Mouse (Mus musculus) yolk sac, embryonic 10.5 days (tissue): Measurements from ENCODE around the gene Plau.

Experiments used
- DNase-seq: peaks from one replicate; pipeline ENCODE4 v3.0.0-alpha.2; 2017; ENCODE audit warnings: low spot score

The Plau gene

DNA sequence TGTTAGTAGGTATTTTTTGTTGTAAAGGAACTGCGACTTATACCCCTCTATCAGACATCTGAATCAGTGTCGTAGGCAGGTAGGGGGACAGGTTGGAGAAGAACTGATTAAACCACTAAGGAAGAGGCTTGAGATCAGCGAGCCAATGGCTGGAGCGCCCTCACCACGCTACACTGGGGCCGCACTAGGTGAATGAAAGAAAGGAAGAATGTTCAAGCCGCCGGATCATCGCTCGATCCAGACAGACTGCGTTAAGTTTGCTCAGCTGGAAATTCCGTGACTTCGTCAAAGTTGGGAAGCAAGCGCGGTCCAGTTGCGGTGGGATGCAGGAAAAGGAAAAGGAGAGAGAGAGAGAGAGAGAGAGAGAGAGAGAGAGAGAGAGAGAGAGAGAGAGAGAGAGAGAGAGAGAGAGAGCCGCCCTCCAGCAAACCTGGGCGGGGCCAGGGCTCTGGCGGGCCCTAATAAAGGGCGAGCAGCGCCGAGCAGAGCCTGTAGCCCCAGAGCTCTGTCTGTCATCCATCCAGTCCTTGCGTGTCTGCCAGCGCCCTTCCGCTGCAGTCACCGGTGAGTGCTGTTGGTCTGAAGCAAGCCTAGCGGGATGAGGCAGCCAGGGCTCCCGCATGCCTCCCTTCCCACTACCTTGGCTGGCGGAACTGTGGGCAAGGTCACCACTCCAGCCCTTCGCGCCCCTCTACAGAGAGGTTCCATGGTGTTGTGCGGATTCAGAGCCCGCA is at the start of gene Plau:
Gene Plau, plus strand, starts transcription at position 490 of the 734 bp plus-strand sequence.
- peak; percentile 68 for DNase-seq

DNA sequence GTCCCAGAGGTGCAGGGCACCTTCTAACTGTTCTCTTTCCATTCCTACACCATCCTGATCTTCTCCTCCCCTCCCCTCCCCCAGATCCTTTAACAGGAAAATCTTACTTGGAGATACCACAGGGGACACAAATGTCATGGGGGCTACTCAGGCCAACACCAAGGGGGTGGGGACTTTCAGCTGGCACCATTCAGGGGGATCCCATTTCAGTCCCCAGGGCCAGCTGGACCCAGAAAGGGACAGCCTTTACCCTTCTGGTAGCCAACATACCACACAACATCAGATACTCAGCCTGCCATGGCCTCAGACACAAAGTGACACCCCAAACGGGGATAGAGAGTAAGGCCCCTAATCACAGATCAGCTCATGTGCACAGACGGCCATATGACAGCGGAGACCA is 48.3 kb upstream of the Plau start:
- DNase-seq: no peak

DNA sequence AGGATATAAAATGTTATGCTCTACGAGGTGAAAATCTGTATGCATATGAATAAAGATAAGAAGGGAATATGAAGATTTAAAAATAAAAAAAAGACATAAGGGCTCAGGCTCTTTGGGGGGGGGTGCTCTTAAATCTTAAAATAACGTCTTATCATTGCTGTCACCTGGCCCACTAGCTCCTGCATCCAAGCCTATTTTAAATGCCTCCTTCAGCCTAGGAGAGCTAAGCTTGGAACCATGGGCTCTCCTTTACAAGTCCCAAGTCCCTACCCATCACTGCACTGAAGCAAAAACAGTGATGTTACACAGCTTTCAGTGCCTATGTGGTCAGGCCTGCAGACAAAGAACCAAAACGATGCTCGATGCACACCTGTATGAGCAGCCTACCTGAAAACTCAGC is 46.9 kb upstream of the Plau start:
- DNase-seq: no peak

DNA sequence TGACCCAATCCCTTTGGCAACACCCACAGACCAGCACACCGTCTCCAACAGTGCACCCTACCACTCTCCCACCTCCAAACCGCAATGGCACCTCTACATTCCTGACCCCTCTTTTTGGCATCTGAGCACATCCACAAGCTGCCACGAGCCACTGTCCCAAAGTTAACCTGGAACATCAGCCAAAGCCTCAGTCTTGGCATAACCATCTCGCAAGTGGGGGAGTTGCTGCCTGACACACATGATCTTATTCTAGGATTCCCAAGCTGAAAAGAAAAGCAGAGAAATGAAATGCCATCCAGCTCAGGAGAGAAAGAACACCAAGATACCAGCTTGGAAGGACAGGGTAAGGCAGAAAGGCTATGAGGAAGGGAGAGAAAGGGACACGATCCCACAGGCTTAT is 46.0 kb upstream of the Plau start:
- no peak for DNase-seq

DNA sequence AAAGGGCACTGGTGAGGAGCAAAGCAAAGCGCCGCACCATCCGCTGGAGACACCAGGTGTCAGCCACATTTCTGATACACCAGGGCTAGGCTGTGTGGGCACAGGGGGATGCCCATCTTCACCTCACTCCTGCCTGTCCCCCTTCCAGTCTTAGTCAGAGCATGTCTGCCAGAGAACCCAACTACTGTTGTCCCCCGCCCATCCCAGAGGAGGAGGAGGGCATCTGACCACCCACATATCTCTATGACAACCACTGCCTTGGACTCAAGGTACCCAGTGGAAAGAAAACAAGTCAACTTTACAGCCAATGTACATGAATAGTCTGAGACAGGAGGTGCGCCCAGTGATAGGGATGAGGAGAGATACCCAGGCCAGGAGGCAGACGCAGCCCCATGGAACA is 45.5 kb upstream of the Plau start:
- no peak for DNase-seq

DNA sequence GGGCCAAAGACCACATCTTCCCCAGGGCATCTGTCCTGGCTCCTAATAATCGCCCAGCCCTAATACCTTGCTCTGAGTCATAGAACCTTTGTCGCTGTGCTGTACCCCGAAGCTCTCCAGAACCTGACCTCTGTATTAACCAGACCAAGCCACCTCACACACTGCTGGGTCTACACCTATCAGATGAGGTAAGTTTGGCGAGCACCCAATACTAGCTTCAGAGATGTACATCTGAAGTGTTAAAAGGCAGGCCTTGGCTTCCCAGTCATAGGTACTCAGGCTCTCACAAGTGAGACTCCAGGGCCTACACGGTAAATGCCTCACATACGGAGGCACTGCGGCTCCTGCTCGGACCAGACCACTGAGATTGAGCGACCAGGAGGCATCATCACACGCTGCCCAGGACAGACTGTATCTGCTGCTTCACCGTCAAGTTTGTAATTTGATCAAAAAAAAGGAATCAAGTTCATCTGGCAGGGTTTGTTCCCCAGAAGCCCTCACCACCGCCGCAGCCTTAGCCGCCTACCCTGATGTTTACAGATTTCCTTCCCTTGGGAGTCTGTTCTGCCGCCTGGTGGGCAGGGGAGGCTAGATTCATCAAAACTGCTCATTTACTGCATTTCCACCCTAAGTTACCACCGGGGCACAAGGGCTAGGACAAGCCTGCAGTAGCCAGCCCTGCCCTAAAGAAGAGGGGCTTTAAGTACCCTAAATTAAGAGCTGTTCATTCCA is 44.8 kb upstream of the Plau start:
- DNase-seq: no peak

DNA sequence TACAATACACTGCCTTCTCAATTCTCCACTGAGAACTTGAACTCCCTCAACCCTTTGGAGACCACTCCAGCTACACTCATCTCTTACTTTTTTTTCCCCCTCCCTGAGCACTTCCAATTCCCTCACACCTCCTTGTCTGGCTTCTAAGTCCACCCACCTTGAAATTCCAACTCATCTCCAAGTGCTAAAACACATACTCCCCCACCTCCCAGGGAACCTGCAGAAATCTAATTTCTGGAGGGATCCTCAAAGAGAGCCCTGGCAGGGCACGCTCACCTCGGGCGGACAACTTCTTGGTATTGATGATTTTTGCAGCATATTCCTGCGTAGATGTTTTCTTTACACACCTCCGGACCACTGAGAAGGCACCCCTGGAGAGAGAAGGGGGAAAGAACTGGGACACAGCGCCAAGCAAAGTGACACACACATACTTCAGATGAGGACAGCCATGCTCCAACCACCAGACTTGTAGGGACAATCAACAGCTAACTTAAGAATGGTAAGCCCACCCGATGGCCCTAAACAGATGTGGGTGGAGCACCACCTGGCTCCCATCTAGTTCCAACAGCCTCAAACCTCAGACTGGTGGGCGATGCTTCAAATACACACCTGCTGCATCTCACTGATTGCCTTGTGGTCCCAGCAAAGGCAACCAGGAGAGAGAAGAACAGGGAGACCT is 44.1 kb upstream of the Plau start:
- DNase-seq: no peak

DNA sequence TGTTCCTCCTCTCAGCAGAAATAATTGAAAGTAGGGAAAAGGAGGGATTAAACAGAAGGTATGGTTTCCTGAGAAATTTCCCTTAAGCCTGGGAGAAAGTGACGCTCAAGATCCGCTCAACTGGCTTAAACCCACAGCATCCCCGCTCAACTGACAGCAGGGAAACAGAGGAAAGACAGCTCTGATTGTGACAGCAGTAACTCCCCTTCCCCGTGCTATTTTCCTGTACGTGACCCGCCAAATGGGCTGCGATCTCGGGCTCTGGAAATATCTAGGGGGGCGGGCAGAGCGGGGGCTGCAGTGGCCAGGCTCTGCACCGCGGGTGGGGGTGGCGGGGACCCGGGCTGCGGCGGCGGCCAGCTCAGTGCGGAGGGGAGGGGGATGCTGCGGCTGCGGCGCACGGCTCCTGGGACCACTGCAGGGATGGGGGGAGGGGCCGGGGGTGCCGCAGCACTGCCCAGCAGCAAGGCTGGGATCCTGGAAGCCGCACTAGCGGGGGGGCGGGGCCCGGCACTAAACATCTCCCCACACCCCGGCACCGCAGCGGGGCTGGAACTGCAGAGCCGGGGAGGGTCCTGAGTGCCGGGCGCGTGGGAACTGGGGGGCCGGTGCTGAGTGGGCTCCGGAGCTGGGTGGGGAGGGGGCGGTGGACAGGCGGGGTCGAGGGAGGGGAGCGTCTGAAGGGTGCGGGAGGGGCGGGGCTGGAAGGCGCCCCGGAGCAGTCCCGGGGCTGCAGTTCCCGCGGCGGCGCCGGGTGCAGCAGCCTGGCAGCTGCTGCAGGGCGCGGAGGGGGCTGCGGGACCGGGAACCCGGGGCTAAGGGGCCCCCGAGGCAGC is 43.3 kb upstream of the Plau start:
- DNase-seq: peak; percentile 59

DNA sequence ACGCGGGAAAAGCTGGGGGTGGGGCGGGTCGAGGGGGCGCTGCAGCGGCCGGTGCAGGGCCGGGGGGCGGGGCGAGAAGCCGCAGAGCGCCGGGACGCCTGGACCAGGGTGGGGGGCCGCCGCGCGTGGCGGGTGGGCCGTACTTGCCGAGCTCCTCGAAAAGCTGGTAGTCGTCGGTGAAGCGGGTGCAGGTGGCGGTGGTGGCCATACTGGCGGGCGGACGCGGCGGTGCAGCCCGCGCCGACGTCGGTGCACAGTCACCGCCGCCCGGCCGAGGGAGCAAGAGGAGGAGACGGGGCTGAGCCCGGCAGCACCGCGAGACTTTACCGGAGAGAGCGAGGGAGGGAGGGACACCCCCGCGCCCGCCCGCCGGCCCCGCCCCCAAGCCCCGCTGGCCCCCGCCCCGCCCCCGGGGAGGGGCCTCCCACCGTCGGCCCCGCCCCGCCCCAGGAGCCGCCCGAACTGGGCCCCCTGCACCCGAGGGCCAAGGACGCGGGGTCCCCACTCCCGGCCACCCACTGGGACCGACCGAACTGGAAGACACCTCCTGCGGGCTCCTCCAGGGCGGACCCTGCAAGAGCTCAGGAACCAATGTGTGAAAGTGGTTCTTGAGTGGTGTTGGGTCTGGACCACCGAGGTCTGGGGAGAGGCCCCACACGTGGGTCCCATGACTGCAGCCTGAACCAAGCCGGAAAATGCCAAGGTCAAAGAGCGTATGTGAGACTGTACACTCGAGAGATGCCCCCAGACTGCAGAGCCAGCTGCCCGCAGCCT is 42.5 kb upstream of the Plau start, which contains the start of gene Camk2g:
Gene Camk2g, minus strand, starts transcription at position 331 of the 774 bp plus-strand sequence.
- DNase-seq: peak; percentile 91

DNA sequence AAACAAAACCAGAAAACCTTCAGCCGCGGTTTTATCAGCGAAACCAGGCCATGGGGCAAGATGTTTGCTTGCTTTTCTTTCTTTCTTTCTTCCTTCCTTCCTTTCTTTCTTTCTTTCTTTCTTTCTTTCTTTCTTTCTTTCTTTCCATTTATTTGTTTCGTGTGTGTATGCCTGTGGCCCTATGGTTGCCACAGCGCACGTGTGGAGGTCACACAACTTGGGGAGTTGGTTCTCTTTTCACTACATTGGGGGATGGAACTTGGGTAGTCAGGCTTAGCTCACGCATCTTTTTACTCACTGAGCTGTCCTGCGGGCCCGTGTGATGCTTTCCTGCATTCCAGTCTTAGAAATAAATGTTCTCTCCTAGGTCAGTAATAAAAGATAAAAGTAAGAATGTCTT is 41.9 kb upstream of the Plau start:
- DNase-seq: no peak

DNA sequence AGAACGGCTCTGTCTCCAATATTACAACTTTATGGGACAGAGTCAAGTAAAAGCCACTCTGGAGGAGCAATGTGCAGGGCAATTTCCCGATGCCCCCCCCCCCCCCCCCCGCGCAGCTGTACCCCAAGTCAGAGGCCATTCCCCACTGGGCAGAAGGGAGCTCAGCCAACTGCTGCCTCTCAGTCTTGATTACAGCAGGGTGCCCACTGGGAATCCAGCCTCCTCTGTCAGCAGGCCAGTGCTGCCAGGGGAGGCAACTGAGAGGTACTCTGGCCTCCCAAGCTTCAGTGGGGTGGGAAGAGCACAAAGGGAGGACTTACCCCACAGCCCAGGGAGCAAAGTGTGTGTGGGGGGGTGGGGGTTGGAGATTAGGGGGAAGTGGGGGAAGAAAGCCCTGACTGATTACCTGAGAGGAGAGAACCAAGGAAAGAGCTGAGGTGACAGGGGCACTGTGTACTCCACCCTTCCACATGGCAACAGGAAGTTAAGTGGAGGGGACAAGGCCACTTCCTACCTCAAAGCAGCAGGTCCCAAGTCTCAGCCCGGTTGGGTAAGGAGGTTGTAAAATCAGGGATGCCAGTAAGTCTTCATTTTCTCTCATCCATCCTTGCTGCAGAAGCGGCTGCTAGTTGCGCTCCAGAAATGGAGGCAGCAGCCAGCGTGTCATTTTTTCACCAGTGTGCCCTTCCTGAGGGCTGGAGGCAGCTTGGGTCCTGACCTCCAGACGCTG is 40.9 kb upstream of the Plau start:
- no peak for DNase-seq

DNA sequence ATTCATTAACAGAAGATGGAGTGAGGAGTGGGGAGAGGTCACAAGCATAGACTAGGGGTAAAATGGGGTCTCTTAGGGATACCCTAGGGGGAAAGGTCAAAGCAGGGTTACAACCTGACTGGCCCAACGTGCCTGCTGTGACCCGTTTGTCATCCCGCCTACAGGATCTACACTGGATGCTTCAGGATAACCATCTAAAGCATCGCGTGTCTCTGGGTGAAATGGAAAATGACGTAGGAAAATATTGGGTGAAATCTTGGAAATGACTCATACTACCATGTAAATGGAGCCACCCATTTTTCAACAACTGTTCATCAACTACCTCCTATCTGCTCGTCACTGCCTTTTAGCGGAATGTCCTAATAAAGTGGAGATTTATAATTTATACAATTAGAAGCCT is 40.3 kb upstream of the Plau start:
- DNase-seq: no peak

DNA sequence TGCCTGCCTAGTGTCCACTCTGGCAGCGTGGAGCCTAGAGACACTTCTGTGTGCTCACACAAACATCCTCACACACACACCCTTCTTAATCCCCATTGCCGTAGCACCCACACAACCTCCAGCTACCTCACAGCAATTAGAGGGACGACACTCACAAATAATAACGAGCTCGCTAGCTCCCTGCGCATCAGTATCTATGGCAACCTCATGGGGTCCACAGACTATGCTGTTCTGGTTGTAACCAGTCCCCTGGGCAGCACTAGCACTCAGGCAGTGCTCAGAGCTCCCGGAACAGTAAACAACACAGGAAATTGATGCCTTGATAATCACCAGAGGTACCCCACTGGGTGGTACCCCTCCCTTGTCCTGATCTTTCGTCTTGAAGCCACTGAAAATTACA is 39.8 kb upstream of the Plau start:
- DNase-seq: no peak

DNA sequence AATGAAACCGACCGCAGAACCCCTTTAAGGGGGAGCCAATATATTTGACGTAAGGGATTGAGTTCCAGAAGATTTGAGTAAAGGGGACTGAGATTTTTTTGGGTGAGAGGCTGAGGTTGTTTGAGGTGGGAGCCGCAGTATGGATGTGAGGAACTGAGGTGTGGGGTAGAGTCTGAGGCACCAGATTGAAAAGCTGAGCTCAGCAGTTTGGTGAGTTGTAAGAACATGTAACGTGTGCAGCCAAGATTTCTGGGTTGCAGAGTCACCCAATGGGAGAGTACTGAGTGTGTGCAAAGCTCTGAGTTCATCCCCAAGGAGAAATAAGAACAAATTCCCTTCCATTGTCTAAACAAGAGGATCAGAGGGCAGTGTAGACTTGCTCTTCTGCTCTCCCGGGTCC is 38.2 kb upstream of the Plau start:
- DNase-seq: no peak

DNA sequence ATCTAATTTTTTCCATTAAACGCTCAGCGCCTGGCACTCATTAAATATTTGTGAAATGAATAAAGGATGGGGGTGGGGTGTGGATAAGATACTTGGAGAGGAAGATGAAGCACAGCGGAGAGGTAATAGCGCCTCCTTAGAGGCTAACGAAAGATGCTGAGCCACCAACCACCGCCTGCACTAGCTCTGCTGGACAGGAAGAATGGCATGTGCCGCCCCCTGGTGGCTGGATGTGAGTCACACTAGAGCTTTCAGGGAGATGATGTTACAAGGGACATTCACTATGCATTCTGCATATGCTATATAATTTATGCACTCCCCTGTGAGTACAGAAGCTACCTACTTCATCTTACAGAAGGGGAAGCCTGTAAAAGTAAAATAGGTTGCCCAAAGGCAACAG is 37.7 kb upstream of the Plau start:
- peak; percentile 65 for DNase-seq

DNA sequence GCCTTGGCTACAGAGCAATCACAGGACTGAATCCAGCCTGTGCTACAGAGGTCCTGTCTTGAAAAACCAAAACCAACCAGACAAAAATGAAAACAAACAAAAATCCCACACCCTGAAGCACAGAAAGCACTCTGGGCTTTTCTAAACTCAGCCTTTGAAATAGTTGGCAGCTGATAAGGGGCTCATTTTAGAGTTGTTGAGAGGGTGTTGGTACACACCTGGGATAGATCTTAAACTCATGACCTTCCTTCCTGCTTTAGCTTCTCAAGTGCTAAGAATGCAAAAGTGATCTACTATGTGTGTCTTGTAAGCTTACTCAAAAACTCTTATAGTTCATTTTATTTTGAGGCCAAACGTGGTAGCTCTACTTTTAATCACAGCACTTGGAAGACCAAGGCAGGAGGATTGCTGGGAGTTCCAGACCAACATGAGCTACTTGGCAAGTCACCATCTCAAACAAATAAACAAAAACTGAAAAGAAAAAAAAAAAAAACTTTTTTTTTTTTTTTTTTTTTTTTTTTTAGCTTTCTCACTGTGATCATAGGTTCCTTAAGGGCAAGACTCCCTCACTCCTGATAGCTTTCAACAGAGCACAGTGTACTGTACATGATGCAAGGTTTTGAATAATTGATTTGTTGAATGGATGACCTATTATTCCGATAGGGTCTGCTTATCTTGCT is 33.4 kb upstream of the Plau start:
- DNase-seq: no peak

DNA sequence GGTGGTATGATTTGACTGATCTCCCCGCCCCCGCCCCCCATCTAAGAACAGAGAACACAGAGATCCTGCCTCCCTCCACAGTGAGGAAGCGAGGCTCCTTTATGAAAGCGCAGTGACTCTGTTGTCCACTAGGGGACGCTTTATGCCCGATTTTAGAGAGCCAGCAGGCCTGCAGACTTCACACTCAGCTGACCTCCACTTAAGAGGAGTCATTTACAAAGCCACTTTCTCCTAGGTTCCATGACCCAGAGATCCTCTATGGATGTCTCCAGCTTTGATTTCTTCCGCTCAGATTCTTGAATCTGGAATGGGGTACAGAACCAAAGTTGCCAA is 32.9 kb upstream of the Plau start:
- DNase-seq: peak; percentile 75

DNA sequence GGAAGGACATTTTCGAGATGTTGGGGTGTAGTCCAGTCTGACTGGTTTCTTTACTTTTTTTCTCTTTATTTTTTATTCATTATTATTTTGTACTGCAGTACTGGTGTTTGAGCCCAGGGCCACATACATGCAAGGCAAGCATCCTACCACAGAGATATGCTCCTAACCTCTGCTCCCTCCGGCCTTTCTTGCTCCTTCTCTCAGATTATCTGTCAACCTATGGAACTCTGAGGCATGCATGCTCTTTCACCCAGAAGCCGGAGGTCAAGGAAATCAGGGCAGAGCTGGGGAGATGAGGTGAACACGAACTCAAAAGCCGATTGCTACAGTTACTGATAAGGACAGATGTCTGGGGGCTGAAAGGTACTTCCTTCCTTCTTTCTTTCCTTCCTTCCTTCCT is 32.0 kb upstream of the Plau start:
- DNase-seq: no peak

DNA sequence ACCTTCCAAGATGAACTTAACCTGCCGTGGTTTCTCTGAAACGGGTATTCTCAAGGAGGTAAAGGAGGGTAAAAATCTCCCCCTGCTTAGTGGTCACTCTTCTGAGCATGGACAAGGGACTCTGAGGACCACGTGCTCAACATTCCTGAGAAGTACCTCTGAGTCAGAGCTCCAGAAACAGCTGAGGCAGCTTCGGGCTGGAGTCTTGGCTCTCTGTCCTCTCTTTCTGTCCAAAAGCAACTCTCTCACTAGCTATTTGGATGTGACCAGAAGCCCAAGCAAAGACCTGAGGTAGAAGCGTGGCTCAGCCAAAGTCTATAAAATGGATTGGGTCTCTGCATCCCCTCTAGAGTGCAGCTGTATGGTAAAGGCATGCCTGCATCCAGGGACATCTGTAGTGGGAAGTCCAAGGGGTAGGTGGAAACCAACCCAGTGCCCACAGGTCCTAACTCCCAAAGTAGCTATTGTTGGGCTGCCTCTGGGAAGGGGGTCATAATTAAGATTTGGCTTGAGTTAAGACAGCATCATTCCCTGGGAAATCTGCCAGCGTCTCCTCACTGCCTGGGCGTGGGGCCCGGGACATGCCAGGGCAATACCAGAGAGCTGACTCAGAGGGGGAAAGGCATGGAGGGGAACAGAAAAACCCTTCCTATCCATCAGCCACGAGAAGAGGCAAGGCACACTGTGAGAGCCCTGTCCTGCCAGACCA is 31.3 kb upstream of the Plau start:
- DNase-seq: no peak
